Mouse (Mus musculus) urinary bladder, postnatal 4 days (tissue): ENCODE data around the gene Lhfpl5.

Experiments
- DNase-seq, 2 experiments: peaks; one replicate each; pipeline ENCODE4 v3.0.0; 2021 to 2022; ENCODE audit warnings: low spot score in 2 of 2

The Lhfpl5 gene

DNA sequence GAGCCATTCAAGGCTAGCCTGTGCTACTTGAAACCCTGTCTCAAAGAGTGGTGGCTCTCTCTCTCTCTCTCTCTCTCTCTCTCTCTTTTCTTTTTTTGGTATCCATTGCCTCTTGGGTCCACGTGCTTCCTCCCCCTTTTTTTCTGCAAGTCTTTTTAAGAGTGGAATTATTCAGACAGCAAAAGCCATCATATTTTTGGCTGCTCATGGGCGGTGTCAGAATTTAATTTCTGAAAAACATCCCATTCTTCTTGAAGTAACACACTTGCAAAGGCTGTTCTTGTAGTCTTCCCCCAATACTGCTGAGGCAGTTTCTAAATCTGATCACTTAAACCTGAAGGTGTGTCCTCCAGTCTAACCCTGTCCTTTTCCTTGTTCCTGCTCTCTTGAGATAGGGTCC lies 51.5 kb downstream of the Lhfpl5 start:
- no peak for DNase-seq

DNA sequence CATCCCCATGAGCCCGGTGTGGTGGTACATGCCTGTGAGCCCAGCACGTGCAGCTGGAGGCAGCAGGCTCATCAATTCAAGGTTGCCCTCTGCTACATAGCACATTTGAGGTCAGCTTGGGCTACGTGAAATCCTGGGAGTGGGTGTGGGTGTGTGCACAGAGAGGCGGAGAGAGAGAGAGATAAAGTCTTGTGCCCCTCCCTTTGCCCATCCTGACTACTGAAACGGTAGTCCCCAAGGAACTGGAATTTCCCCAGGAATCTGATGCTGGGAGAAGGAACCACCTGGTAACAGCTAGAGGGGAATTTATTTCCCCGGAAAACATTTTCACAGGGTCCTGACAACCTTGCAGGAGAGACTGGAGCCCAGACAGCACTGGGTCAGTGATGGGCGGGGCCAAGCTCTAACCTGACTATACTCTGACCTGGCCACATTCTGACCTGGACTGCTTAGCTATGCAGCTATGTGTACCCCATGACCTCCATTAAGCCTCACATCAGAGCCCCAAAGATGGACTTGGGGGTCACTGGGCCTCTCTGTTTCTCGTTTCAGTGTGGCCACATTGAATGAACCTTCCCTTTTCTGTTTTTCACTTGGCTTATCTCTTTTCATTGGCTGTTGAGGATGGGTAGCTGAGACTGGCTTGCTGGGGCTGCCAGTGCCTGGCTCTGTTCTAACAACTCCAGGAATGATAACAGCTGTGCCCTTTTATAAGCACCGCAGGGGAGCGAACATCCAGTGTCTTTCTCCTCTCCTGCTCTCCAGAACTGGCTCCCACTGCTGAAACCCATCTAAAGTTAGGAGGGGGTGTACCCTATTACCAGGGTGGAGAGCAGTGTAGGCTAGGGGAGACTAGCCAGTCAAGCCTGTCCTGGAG lies 53.0 kb downstream of the Lhfpl5 start:
- no peak for DNase-seq

DNA sequence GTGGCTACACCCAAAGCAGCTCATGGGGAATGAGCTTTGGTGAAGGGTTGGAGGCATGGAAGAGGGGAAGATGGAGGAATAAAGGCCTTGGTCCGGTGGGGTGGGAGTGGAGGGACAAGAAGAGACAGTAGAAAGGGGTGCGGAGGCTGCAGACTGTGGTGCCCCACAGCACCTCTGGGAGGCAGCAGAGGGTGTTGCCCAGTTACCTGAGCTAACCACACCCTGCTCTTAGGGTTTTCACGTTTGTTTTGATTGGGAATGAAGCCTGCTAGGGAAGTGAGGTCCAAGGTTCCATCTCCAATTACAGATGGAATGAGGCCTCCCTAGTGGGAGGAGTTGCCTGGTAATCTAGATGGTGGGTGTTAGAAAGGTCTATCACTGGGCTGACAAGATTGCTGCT lies 53.7 kb downstream of the Lhfpl5 start:
- no peak for DNase-seq
